Mouse (Mus musculus): ENCODE measurements around the gene Olfr714.
A peak's percentile ranks its signal among the peaks of the same experiment; 100 is the strongest.
"Not testable (repeated sequence)": the region's sequence is repeated elsewhere in the genome, so short reads cannot be mapped to it uniquely, and the experiment has no call there.

The Olfr714 gene

DNA sequence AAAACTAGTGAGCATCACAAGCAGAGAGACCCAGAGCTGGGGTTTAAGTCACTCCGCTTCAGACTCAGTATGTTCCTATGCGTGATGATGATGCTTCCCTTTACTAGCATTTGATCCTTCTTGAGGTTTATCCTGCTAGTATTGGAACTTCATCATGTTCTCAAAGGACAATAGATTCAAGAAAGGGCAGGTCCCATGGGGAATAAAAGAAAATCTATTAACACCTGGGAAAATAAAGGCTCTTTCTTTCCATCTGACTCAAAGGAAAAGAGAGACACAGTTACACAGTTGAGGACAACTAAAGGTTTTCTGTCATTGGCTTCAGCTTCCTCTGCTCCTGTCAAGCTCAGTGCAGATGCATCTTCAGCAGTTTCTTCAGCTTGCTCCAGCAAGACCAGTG, at the start of gene Olfr714:
Gene Olfr714, plus strand, starts transcription at position 301 of the 400 bp plus-strand sequence.
- DNase-seq (ENCODE audit: low read depth): no peak

DNA sequence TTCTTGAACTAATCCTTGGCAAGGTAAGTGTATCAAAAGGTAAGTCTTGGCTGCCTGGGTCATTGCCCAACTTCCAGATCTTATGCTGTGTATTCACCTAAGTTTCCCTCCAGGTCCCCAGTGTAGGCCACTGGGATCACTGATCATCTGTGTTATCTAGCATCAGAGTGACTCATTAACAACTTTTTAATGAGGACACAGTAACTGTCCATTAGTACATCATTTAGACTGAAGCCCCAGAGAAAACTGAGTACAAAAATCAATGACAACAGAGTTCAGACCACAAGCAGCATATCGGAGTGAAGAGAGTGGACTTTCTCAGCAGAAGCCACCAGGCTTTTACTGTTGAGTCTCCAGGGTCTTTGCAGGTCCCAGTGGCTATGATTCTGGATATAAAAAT, 39.9 kb upstream of the Olfr714 start, which contains the start of gene Olfr713:
Gene Olfr713, plus strand, starts transcription at position 301 of the 400 bp plus-strand sequence.
- DNase-seq (ENCODE audit: low read depth): no peak

DNA sequence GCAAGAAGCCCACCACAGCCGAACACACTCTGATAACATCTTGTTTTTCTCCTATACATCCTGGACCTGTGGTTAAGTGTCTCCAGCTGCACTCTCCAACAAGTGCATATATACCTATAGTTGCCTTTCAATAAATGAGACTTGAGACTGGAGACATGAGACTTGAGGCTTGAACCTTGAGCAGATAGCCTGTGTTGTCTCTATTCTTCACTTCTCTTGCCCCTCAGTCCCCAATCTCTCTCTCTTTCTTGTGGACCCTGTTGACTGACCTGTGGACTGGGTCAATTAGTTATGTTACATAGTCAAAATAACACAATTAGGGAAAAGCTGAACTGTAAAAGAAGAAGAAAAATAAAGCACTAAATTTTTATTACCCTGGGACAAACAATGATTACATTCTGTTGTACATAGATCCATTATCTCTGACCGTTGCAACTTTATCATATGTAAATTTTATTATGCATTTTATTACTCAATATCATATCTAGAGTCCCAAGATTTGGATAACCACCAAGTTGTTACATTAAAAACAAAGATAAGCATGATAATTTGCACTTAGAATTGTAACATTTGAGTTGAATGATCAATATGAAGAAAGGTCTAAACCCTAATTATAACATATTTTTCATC, 30.7 kb upstream of the Olfr714 start:
- DNase-seq (ENCODE audit: low read depth): no peak

DNA sequence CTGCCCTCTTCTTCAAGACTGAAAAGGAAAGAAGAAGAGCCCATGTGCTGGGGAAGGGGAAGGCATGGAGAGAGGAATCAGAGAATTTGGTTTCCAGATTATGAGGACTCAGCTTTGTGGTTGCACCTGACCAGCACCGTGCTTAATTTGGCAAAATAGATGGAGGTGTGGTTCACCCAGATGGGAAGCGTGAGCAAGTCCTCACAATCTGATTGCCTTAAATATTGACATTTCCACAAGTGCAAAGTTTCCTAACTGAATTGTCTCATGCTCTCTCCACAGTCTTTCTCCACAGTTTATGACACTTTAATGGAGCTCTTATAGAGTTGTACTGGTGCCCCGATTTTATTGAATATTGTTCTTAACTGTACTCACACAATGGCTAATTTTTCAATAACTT, 27.6 kb upstream of the Olfr714 start:
- no peak for DNase-seq (ENCODE audit: low read depth)

DNA sequence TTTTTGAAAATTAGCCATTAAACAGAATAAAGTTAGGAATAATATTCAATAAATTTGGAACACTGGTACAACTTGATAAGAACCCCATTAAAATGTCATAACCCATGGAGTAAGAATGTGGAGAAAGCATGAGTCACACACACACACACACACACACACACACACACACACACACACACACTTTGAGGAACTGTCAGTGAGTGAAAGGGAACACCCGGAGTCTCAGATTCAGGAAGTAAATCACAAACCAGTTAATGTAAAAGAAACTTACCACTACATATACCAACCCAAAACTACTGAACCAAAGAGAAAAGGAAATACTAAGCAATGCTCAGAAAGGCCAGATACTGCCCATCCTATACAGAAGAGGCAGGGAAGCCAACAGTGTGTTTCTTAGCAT, 26.4 kb upstream of the Olfr714 start:
- no peak for DNase-seq (ENCODE audit: low read depth)

DNA sequence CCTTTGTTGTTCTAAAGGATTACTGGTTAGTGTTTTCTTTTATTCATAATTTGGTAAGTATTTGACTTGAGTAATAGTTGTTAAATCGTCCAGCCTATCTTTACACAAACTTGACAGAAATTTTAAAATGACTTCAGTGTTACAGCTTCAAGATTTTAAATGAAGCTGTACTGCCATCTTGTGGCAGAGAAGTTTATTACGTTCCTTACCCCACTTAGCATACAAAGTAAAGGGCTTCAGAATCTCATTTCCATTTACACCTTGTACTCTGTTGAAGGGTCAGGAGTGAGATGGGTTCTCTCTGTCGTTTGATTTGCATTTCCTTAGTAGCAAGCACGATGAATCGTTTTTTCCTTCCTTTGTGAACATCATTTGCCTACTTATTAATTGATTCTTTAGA, 24.9 kb upstream of the Olfr714 start:
- peak; percentile 52 for DNase-seq (ENCODE audit: low read depth)

DNA sequence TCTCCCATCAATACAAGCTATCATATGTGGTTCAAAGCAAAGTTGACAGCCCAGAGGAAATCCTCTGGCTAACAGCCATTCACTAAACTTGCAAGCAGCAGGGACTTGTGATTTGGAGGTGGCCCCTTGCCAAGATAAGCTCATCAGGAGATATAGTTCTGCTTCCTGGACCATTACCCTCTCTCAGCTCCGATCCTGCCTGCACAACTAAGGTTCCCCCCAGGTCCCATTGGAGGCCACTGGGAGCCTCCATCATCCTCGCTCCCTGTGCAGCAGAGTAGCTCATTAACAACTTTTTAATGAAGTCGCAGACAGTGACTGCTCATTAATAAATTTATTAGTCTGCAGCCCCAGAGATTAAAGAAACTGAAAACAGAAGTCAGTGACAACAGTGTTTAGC, 23.2 kb upstream of the Olfr714 start:
- no peak for DNase-seq (ENCODE audit: low read depth)

DNA sequence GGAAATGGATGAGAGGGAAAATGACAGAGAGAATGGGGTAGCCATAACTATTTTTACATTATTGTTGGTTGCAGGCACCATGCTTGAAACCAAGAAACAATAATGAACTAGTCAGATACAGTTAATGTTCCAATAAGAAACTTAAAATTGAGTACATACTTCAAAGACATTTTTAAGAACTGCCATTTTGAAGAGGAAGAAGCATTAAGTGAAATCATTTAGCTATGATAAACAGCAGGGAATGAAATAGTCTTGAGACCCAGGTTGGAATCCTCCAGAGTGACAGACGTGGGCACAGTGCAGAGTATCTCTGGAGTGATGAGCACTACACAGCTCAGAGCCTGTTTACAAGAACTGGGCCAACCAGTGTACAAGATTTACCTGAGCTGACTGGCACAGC, 22.1 kb downstream of the Olfr714 start, which contains the start of gene Olfr17:
Gene Olfr17, plus strand, starts transcription at position 301 of the 400 bp plus-strand sequence.
- DNase-seq (ENCODE audit: low read depth): no peak

- DNase-seq (ENCODE audit: low read depth): not testable (repeated sequence)
These were observed 39.5 kb downstream of the Olfr714 start, which contains the start of gene Olfr715b for GRCm38 (mm10) chr7:107110269-107110668. Olfr715b (minus strand) TSS chr7:107110369.

All from c-Kit-positive CD71-negative TER-119-negative erythroid progenitor cells, embryonic 14.5 days (primary cell).